Mouse (Mus musculus): ENCODE measurements around the gene Asic2.

- no peak for TF ChIP-seq CTCF (conservative IDR thresholded peaks at IDR 0.05; ENCODE audit: low read length)
- no peak for TF ChIP-seq POU5F1 (IDR thresholded peaks at IDR 0.05; ENCODE audit: borderline replicate concordance, low read length)
These were observed 704.5 kb downstream of the Asic2 start for GRCm38 (mm10) chr11:81263757-81264156.

Measured in E14TG2a.4 (cell line).